Mouse (Mus musculus) intestine, postnatal 0 days (tissue): Measurements from ENCODE around the gene Itgbl1. TPM values are rescaled to one million over a fixed set of nuclear protein-coding genes. Genes with fewer than 3 reads are reported as not detected.

Experiments used
- ATAC-seq: fragments of 200-750 bp; cut with Nextera tagmentation; 2 replicates; pipeline ENCODE4 v1.8.0; 2017; ENCODE audit warnings: mild to moderate bottlenecking, moderate TSS enrichment, moderate library complexity
- H3K27ac ChIP-seq: fragments of 300-500 bp; sonication (generic); 2 replicates; pipeline ENCODE4 v1.5.1; 2014; ENCODE audit warnings: mild to moderate bottlenecking, low read depth, low read length, moderate library complexity
- H3K27me3 ChIP-seq: fragments of 300-500 bp; sonication (generic); replicated peaks from 2 replicates; pipeline ENCODE4 v1.6.1; 2014; ENCODE audit warnings: low read length, mixed read lengths; ENCODE audit not compliant: control insufficient read depth, insufficient read depth
- H3K36me3 ChIP-seq: fragments of 300-500 bp; sonication (generic); 2 replicates; pipeline ENCODE4 v1.6.1; 2014; ENCODE audit warnings: mild to moderate bottlenecking, moderate library complexity; ENCODE audit not compliant: control insufficient read depth, insufficient read depth
- H3K4me1 ChIP-seq: fragments of 300-500 bp; sonication (generic); replicated peaks from 2 replicates; pipeline ENCODE4 v1.6.1; 2014; ENCODE audit warnings: antibody characterized with exemption, low read length, mixed read lengths; ENCODE audit not compliant: control insufficient read depth, insufficient read depth
- H3K4me2 ChIP-seq: fragments of 300-500 bp; sonication (generic); replicated peaks from 2 replicates; pipeline ENCODE4 v1.6.1; 2014; ENCODE audit warnings: low read depth, mild to moderate bottlenecking, moderate library complexity
- H3K4me3 ChIP-seq: fragments of 300-500 bp; sonication (generic); 2 replicates; pipeline ENCODE4 v1.5.1; 2014; ENCODE audit warnings: low read depth, low read length
- H3K9ac ChIP-seq: fragments of 300-500 bp; sonication (generic); 2 replicates; pipeline ENCODE4 v1.6.1; 2014; ENCODE audit warnings: mild to moderate bottlenecking, low read depth, low read length
- H3K9me3 ChIP-seq: fragments of 300-500 bp; sonication (generic); 2 replicates; pipeline ENCODE4 v1.6.1; 2016; ENCODE audit warnings: mixed run types; ENCODE audit not compliant: control insufficient read depth
- CTCF ChIP-seq: sonication (generic); IDR thresholded peaks from 2 replicates; pipeline ENCODE4 v1.5.1; 2016; ENCODE audit warnings: low read depth, mild to moderate bottlenecking, control low read depth, antibody characterized with exemption, moderate library complexity
- WGBS: fragments of 180-500 bp; shearing (Covaris S2); extraction: QIAGEN DNeasy Blood & Tissue Kit; methylation state at CpG from one replicate; pipeline ENCODE4 v1.1.7; 2014; 5-methylcytosine and 5-hydroxymethylcytosine counted together
- polyA plus RNA-seq: library from polyadenylated mRNA; unstranded; fragments of >200 nt; fragmentation: Nextera tagmentation; extraction: Ambion mirVana; gene quantifications from 2 replicates; pipeline ENCODE4 v1.2.1, GENCODE M21; 2015

Gene Itgbl1
- polyA plus RNA-seq, 1 experiment from 2014 or later = 0.12 TPM

DNA sequence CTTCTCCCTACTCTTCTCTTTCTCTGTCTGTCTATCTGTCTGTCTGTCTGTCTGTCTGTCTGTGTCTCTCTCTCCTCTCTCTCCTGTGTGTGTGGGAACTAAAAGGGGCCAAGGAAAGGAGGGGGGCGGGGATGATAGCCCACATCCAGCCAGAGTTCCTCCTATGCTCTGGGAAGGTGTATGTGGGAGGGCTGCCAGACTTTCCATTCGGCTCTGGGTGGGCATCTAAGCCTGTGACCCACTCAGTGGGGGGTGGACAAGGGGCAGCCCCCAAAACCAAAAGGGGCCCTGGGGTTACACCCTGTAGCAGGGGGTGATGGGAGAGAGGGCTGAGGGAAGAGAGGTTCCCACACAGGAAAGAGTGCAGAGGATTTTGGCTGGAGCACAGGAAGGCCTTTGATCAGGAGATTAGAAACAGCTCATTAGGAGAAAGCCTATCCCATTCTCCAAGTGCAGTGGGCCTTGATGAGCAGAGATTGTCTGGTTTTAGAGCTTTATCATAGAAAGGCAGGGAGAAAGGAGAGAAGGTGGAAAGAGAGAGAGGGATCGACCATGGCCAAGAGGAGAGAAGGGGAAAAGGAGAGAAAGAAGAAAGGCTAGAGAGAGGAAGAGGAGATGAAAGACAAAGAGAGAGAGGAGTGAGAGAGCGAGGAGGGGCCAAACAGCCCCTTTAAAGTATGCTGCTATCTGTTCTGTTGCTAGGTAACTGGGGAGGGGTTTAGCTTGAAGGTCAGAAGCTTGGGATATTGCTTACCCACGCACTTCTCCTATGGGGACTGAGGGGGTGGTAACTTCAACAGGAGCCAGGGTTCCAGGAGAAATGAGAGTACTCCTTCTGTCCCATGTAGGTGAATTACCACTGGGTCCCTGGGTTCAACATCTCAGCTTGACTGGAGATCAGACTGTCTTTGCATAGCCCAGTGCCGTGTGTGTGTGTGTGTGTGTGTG, 206.3 kb downstream of the Itgbl1 start:
- no peak for ATAC-seq
- Histone ChIP-seq H3K9me3 (no peaks in the 10 kb centered on the region), H3K4me2 (no peak overlapping the region), H3K9ac (no peak overlapping the region), H3K4me1 (no peaks in the 10 kb centered on the region), H3K27me3 (no peaks in the 10 kb centered on the region), H3K27ac (no peak overlapping the region), H3K36me3 (no peaks in the 10 kb centered on the region), H3K4me3 (no peak overlapping the region)
- no peak for TF ChIP-seq CTCF
- 53% methylated on average over 6 of the region's 6 CpGs for WGBS

- H3K4me1 ChIP-seq = no peaks in the 10 kb centered on the region
- ATAC-seq = no peak
- peak; percentile 40 for TF ChIP-seq CTCF
- H3K36me3 ChIP-seq = no peaks in the 10 kb centered on the region
- H3K9ac ChIP-seq = no peak overlapping the region
- 94% methylated on average over 1 of the region's 1 CpGs for WGBS
- no peaks in the 10 kb centered on the region for H3K27me3 ChIP-seq
- H3K27ac ChIP-seq = no peak overlapping the region
- H3K4me3 ChIP-seq = no peak overlapping the region
- H3K9me3 ChIP-seq = no peaks in the 10 kb centered on the region
- no peak overlapping the region for H3K4me2 ChIP-seq
These were observed 268.1 kb downstream of the Itgbl1 start for GRCm38 (mm10) chr14:123927903-123928302.

DNA sequence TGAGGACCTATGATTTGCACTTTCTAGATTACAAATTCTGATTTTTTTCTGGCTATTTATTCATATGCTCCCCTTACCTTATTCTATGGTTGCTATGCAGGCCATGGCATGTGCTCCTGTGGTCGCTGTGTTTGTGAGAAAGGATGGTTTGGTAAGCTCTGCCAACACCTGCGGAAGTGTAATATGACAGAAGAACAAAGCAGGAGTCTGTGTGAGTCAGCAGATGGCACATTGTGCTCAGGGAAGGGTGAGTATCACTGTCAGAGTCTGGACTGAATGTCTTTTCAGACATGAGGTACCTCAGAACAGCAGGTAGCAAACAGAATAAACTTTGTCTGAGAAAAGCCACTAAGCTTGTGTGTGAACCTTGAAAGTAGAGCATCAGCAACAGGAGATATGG, 306.8 kb downstream of the Itgbl1 start:
- H3K27ac ChIP-seq = no peak overlapping the region
- no peak for ATAC-seq
- H3K4me2 ChIP-seq = no peak overlapping the region
- H3K27me3 ChIP-seq = no peaks in the 10 kb centered on the region
- H3K9me3 ChIP-seq = no peaks in the 10 kb centered on the region
- TF ChIP-seq CTCF = no peak
- H3K36me3 ChIP-seq = no peaks in the 10 kb centered on the region
- 66% methylated on average over 2 of the region's 2 CpGs for WGBS
- H3K4me1 ChIP-seq = no peaks in the 10 kb centered on the region
- no peak overlapping the region for H3K4me3 ChIP-seq
- no peak overlapping the region for H3K9ac ChIP-seq

- Histone ChIP-seq H3K9me3 (no peaks in the 10 kb centered on the region), H3K4me2 (no peak overlapping the region), H3K9ac (no peak overlapping the region), H3K4me1 (no peaks in the 10 kb centered on the region), H3K4me3 (no peak overlapping the region), H3K27me3 (no peaks in the 10 kb centered on the region), H3K36me3 (no peaks in the 10 kb centered on the region), H3K27ac (no peak overlapping the region)
- no peak for ATAC-seq
- no peak for TF ChIP-seq CTCF
- WGBS = 83% methylated on average over 6 of the region's 6 CpGs
These were observed 308.2 kb downstream of the Itgbl1 start for GRCm38 (mm10) chr14:123967996-123968395.

DNA sequence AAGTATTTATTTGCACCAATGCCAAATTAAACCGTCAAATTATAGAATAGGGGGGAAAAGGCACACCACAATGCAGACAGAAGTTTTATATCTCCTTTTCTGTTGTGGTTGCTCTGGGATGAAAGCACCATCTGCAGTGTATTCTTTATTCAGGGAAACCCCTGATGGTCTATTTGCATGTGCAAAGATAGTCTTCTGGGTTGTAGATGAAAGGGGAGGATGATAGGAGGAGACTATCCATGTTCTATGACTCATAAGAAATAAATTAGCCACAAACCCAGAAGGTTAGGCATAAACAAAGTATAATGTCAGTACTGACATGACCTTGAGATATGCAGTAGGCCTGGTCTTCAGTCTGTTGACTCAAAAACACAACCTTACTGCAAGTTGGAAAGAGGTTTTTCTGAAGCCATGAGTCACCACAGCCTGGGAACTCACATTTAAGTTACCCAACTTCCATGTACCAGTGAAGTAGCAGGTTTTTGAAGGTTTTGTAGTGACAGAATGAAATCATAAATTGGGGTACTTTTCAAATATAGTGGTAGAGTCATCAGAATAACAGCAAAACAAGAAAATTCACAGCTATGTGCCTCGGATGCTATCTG, 330.9 kb downstream of the Itgbl1 start:
- no peak overlapping the region for H3K9ac ChIP-seq
- no peak overlapping the region for H3K4me2 ChIP-seq
- H3K9me3 ChIP-seq = no peaks in the 10 kb centered on the region
- WGBS = 73% methylated on average over 2 of the region's 2 CpGs
- H3K36me3 ChIP-seq = no peaks in the 10 kb centered on the region
- H3K4me3 ChIP-seq = no peak overlapping the region
- no peak overlapping the region for H3K27ac ChIP-seq
- no peak for TF ChIP-seq CTCF
- no peaks in the 10 kb centered on the region for H3K4me1 ChIP-seq
- H3K27me3 ChIP-seq = no peaks in the 10 kb centered on the region
- ATAC-seq = no peak

Other genes starting within 250 kb of the Itgbl1 start
- 0.20 and 0.38 TPM in 2 replicates for gene Nalcn, start 32.8 kb upstream of the Itgbl1 start, polyA plus RNA-seq